Mouse (Mus musculus): ENCODE results near the gene Fkbp5. TPM values are rescaled to one million over a fixed set of nuclear protein-coding genes. Genes with fewer than 3 reads are reported as not detected.
"Not testable (repeated sequence)": the region's sequence is repeated elsewhere in the genome, so short reads cannot be mapped to it uniquely, and the experiment has no call there.

Fkbp5 gene
- polyA plus RNA-seq (2014; fragmentation: Nextera tagmentation; extraction: Ambion mirVana): 11.4 and 11.5 TPM in 2 replicates

DNA sequence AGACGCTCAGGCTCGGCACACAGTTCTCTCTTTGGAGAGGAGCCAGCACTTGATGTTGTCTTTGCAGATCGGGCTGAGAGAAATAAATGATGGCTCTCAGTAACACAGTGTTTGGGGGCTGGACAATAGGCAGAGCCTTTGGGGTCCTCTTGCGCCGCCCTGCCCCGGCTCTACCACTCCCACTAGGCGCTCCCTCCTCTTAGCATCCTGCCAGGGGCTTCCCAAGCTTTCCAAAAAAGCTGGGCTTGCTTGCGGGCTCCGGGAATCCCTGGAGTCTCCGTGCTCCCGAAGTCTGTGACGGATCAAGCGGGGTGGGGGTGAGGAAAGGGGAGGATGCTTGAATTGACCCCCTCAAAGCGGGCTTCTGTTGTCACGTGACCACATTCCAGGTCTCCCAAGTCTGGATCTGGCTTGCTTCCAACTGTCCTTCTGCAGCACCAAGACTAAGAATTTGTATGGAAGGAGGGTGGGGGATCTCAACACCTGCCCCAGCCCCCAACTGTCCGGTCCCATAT lies at the start of gene Fkbp5:
Gene Fkbp5, minus strand, starts transcription at position 87 of the 515 bp plus-strand sequence.
- ATAC-seq (replicated peaks; ENCODE audit: low FRiP score) (no peak), DNase-seq (ENCODE audit: low spot score) (peak; percentile 68)
- no peaks in the 10 kb centered on the region for H3K36me3 ChIP-seq (ENCODE audit: control insufficient read depth, insufficient read depth, low read length)
- H3K27me3 ChIP-seq (ENCODE audit: control insufficient read depth, insufficient read depth, low read length): peaks cover 8% of the 10 kb centered on the region
- H3K9ac ChIP-seq (ENCODE audit: low read length): peak within 1 kb of the TSS; percentile 63
- H3K4me1 ChIP-seq (replicated peaks; ENCODE audit: control insufficient read depth, insufficient read depth, low read length): peaks cover 13% of the 10 kb centered on the region
- H3K4me2 ChIP-seq (ENCODE audit: low read depth, low read length, severe bottlenecking): peak within 1 kb of the TSS; percentile 94
- WGBS: 3% methylated on average over 16 of the region's 16 CpGs
- H3K4me3 ChIP-seq (ENCODE audit: low read depth, low read length): peak within 1 kb of the TSS; percentile 41
- H3K9me3 ChIP-seq (ENCODE audit: control insufficient read depth, low read length): no peaks in the 10 kb centered on the region
- H3K27ac ChIP-seq (ENCODE audit: low read depth, low read length): peak within 1 kb of the TSS; percentile 50; the same call in 1 of the 2 replicates

- no peaks in the 10 kb centered on the region for H3K27me3 ChIP-seq (ENCODE audit: control insufficient read depth, insufficient read depth, low read length)
- no peak overlapping the region for H3K4me3 ChIP-seq (ENCODE audit: low read depth, low read length)
- DNase-seq (ENCODE audit: low spot score) (no peak), ATAC-seq (replicated peaks; ENCODE audit: low FRiP score) (no peak)
- H3K4me2 ChIP-seq (ENCODE audit: low read depth, low read length, severe bottlenecking): no peak overlapping the region
- H3K9me3 ChIP-seq (ENCODE audit: control insufficient read depth, low read length): no peaks in the 10 kb centered on the region
- no peak overlapping the region for H3K27ac ChIP-seq (ENCODE audit: low read depth, low read length)
- H3K36me3 ChIP-seq (ENCODE audit: control insufficient read depth, insufficient read depth, low read length): no peaks in the 10 kb centered on the region
- H3K4me1 ChIP-seq (replicated peaks; ENCODE audit: control insufficient read depth, insufficient read depth, low read length): no peaks in the 10 kb centered on the region
- H3K9ac ChIP-seq (ENCODE audit: low read length): no peak overlapping the region
These were observed 47.9 kb upstream of the Fkbp5 start for GRCm38 (mm10) chr17:28565181-28565580.

DNA sequence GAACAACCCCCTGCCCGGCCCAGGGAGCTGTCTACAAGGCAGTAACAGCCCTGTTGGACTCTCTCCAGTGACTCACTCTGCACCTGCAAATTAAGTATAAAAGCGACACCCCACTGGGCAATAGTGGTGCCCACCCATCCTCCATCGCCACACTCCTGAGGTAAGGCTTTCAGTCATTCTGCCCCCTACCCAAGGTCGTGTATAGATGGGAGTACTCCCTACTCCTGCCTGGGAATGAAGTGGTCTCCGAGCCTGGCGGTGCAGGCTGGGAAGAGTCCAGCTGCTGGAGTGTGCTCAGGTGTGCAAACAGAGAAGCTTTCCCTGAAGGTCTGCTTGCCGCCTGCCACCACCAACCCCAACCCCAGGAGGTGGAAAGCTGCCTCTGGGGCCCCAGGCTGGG lies 44.3 kb upstream of the Fkbp5 start:
- Histone ChIP-seq H3K4me2 (ENCODE audit: low read depth, low read length, severe bottlenecking) (no peak overlapping the region), H3K9ac (ENCODE audit: low read length) (no peak overlapping the region), H3K27me3 (ENCODE audit: control insufficient read depth, insufficient read depth, low read length) (no peaks in the 10 kb centered on the region), H3K9me3 (ENCODE audit: control insufficient read depth, low read length) (no peaks in the 10 kb centered on the region), H3K36me3 (ENCODE audit: control insufficient read depth, insufficient read depth, low read length) (no peaks in the 10 kb centered on the region), H3K4me1 (replicated peaks; ENCODE audit: control insufficient read depth, insufficient read depth, low read length) (no peaks in the 10 kb centered on the region), H3K27ac (ENCODE audit: low read depth, low read length) (no peak overlapping the region), H3K4me3 (ENCODE audit: low read depth, low read length) (no peak overlapping the region)
- DNase-seq (ENCODE audit: low spot score) (no peak), ATAC-seq (replicated peaks; ENCODE audit: low FRiP score) (no peak)
- 69% methylated on average over 7 of the region's 7 CpGs for WGBS

DNA sequence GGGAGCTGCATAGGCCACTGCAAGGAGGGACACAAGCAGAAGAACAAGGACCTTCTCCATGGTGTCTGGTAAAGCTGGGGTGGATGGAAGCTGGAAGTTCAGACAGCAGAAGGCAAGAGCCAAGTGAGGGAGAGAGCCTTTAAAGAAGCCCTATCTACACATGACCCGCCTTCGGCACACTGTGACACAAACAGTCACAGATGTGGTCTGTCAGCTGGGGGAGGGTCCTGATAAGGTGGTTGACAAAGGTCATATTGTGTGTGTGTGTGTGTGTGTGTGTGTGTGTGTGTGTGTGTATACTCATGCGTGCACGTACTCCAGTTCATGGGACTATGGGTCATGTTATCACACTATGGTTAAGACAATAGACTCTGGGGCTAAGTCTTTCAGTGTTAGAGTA lies 43.3 kb upstream of the Fkbp5 start, which contains the start of gene Clps:
Gene Clps, minus strand, starts transcription at position 169 of the 400 bp plus-strand sequence.
- Histone ChIP-seq H3K9ac (ENCODE audit: low read length) (no peak within 1 kb of the TSS), H3K27me3 (ENCODE audit: control insufficient read depth, insufficient read depth, low read length) (no peaks in the 10 kb centered on the region), H3K9me3 (ENCODE audit: control insufficient read depth, low read length) (no peaks in the 10 kb centered on the region), H3K36me3 (ENCODE audit: control insufficient read depth, insufficient read depth, low read length) (no peaks in the 10 kb centered on the region), H3K4me1 (replicated peaks; ENCODE audit: control insufficient read depth, insufficient read depth, low read length) (no peaks in the 10 kb centered on the region), H3K4me2 (ENCODE audit: low read depth, low read length, severe bottlenecking) (no peak within 1 kb of the TSS), H3K27ac (ENCODE audit: low read depth, low read length) (no peak within 1 kb of the TSS), H3K4me3 (ENCODE audit: low read depth, low read length) (no peak within 1 kb of the TSS)
- WGBS: 97% methylated on average over 4 of the region's 4 CpGs
- no peak for ATAC-seq (replicated peaks; ENCODE audit: low FRiP score)
- DNase-seq (ENCODE audit: low spot score): no peak

DNA sequence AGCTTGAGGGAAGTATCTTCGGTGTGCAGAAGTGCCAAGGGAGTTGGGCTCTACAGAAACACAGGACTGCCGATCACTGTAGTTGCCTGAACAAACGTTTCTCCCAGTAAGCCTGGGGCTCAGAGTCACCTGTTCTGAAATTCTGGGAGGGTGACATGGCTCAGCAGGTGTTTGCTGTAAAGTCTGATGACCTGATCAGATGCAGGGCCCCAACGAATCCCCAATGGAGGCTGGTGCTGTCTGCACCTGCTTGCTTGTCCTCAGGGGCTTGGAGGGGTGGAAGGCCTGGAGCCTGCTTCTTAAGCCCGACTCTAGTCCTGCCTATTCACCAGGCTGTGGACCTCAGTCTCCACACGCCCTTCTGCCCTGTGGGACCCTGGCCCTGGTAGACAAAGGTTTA lies 40.4 kb upstream of the Fkbp5 start:
- Histone ChIP-seq H3K4me3 (ENCODE audit: low read depth, low read length) (no peak overlapping the region), H3K9me3 (ENCODE audit: control insufficient read depth, low read length) (no peaks in the 10 kb centered on the region), H3K4me2 (ENCODE audit: low read depth, low read length, severe bottlenecking) (no peak overlapping the region), H3K4me1 (replicated peaks; ENCODE audit: control insufficient read depth, insufficient read depth, low read length) (peaks cover 3% of the 10 kb centered on the region; the same call in 1 of the 2 replicates), H3K27ac (ENCODE audit: low read depth, low read length) (no peak overlapping the region), H3K27me3 (ENCODE audit: control insufficient read depth, insufficient read depth, low read length) (no peaks in the 10 kb centered on the region), H3K9ac (ENCODE audit: low read length) (no peak overlapping the region), H3K36me3 (ENCODE audit: control insufficient read depth, insufficient read depth, low read length) (no peaks in the 10 kb centered on the region)
- DNase-seq (ENCODE audit: low spot score): no peak
- no peak for ATAC-seq (replicated peaks; ENCODE audit: low FRiP score)
- WGBS: 77% methylated on average over 6 of the region's 6 CpGs

DNA sequence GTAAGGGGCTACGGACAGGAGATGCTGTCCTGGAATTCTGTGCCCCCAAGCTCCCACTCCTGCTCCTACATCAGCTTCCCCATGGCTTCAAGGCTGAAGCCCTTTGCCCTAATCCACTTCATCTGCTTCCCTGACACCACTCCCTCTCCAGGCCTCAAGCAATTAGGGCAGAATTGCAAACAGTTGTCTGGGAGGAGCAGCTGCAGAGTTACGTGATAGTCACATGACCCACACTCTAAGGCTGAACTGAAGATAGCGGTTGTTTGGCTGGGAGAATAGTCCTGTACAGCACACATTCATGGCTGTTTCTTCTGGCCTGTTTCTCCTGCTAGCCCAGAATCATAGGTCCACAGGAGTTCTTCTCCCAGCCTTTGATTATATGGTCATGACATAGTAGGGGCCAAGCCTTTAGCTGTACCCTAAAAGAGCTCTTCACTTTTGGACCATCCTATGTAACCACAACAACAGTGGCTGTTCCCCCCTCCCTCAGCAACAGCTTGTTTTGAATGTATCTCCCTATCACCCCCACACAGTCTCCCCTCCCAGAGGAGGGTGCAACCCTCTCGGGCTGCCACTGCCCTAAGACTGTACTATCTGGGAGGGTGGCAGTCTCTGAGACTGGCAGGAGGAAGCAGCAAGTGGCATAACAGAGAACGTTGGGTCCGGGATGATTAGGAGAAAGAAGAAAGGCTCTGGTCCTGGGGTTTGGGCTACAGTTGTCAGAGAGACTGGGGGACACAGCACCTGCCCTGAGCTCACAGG lies 39.5 kb upstream of the Fkbp5 start:
- 57% methylated on average over 6 of the region's 6 CpGs for WGBS
- H3K4me2 ChIP-seq (ENCODE audit: low read depth, low read length, severe bottlenecking): no peak overlapping the region
- H3K27me3 ChIP-seq (ENCODE audit: control insufficient read depth, insufficient read depth, low read length): no peaks in the 10 kb centered on the region
- no peak overlapping the region for H3K4me3 ChIP-seq (ENCODE audit: low read depth, low read length)
- peaks cover 3% of the 10 kb centered on the region; the same call in 1 of the 2 replicates for H3K4me1 ChIP-seq (replicated peaks; ENCODE audit: control insufficient read depth, insufficient read depth, low read length)
- DNase-seq (ENCODE audit: low spot score) (no peak), ATAC-seq (replicated peaks; ENCODE audit: low FRiP score) (no peak)
- H3K9ac ChIP-seq (ENCODE audit: low read length): no peak overlapping the region
- H3K36me3 ChIP-seq (ENCODE audit: control insufficient read depth, insufficient read depth, low read length): no peaks in the 10 kb centered on the region
- no peaks in the 10 kb centered on the region for H3K9me3 ChIP-seq (ENCODE audit: control insufficient read depth, low read length)
- no peak overlapping the region for H3K27ac ChIP-seq (ENCODE audit: low read depth, low read length)

DNA sequence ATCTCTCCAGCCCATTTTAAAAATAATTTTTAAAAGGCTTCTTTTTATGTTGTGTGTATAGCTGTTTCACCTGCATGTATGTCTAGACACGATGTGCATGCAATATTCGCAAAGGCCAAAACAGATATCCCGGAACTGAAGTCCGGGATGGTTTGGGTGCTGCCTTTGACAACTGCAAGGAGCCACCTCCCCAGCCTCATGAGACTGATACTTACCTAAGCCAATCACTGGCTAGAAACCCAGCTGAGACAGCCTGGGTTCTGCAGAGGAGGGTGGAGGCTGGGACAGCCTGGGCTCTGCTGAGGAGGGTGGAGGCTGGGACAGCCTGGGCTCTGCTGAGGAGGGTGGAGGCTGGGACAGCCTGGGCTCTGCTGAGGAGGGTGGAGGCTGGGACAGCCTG lies 36.7 kb upstream of the Fkbp5 start:
- 89% methylated on average over 4 of the region's 4 CpGs for WGBS
- H3K4me3 ChIP-seq (ENCODE audit: low read depth, low read length); H3K9ac ChIP-seq (ENCODE audit: low read length); H3K27ac ChIP-seq (ENCODE audit: low read depth, low read length); DNase-seq (ENCODE audit: low spot score); H3K27me3 ChIP-seq (ENCODE audit: control insufficient read depth, insufficient read depth, low read length); H3K4me2 ChIP-seq (ENCODE audit: low read depth, low read length, severe bottlenecking); H3K4me1 ChIP-seq (replicated peaks; ENCODE audit: control insufficient read depth, insufficient read depth, low read length); H3K36me3 ChIP-seq (ENCODE audit: control insufficient read depth, insufficient read depth, low read length); H3K9me3 ChIP-seq (ENCODE audit: control insufficient read depth, low read length); ATAC-seq (replicated peaks; ENCODE audit: low FRiP score): not testable (repeated sequence)

GRCm38 (mm10) chr17:28553040-28553793 lies 35.9 kb upstream of the Fkbp5 start:
- no peaks in the 10 kb centered on the region for H3K36me3 ChIP-seq (ENCODE audit: control insufficient read depth, insufficient read depth, low read length)

More at GRCm38 (mm10) chr17:28553040-28553793, 35.9 kb upstream of the Fkbp5 start:
- 7% methylated on average over 14 of the region's 14 CpGs for WGBS
- H3K4me2 ChIP-seq (ENCODE audit: low read depth, low read length, severe bottlenecking): no peak overlapping the region
- H3K4me1 ChIP-seq (replicated peaks; ENCODE audit: control insufficient read depth, insufficient read depth, low read length): peaks cover 3% of the 10 kb centered on the region; the same call in 1 of the 2 replicates
- H3K9me3 ChIP-seq (ENCODE audit: control insufficient read depth, low read length): no peaks in the 10 kb centered on the region
- no peak overlapping the region for H3K4me3 ChIP-seq (ENCODE audit: low read depth, low read length)
- H3K27ac ChIP-seq (ENCODE audit: low read depth, low read length): no peak overlapping the region
- H3K9ac ChIP-seq (ENCODE audit: low read length): no peak overlapping the region
- no peaks in the 10 kb centered on the region for H3K27me3 ChIP-seq (ENCODE audit: control insufficient read depth, insufficient read depth, low read length)
- no peak for ATAC-seq (replicated peaks; ENCODE audit: low FRiP score)
- peak; percentile 87 for DNase-seq (ENCODE audit: low spot score)

All from forebrain, embryonic 11.5 days (tissue).